Mouse (Mus musculus) embryo, embryonic 11.5 days (tissue): ENCODE data around the gene Gm5128.
"Not testable (repeated sequence)": the region's sequence is repeated elsewhere in the genome, so short reads cannot be mapped to it uniquely, and the experiment has no call there.

ENCODE experiments used
- DNase-seq: peaks from one replicate; pipeline ENCODE4 v3.0.0-alpha.2; 2012; ENCODE audit warnings: low read depth, low spot score

The Gm5128 gene

DNA sequence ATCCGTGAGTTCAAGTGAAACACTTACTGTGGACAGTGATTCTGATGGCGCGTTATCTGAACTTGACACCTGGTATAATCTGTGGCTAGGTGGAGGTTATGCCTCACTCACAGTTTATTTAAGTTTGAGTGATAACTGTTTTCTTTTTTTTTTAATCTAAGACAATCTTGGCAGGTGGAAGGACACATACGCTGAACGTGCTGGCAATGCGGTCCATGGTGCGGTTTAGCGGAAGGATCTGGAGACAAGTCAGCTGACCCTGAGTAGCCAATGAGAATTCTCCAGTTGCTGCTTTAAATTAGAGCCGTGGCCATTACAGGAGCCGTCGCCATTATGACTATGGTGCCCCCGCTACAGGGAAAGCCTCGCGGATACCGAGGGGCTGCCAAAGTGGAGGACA lies at the start of gene Gm5128:
Gene Gm5128 (plus strand): TSS at position 301 of the 400 bp plus-strand sequence.
- DNase-seq = not testable (repeated sequence)

DNA sequence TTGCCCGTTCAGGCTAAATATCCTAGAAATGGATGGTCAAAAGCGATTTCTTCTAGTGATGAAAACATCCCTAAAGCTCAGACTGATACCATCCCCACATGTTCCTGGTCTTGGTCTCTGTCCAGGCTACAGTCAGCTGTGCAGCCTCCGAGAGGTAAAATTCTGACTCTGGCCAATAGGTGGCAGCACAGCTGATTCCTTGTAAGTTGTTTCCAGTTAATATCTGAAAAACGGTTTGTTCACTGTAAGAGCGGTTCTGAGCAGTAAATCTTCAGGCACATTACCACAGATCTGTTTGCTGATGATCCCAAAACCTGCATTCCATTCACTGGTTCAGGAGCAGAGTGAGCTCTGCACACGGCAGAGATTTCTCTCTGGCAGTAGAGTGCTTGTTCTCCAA lies 12.4 kb upstream of the Gm5128 start:
- DNase-seq = not testable (repeated sequence)

DNA sequence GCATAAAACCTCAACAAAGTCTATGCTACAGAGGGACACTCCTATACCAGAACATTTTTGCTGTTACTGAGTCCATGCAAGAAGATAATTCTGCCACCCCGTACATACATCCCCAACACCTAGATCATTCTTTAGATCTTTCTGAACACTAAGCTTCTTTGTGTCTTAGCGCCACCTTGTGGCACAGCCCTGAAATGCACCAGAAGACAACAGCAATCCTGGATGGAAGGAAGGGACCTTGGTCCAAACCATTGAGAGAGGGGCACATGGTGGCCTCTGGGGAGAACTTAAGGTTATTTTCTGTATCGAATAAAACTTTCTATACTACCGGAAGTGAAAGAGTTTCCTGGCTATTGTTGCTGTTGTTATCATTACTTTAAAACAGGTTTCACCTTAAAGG lies 11.1 kb upstream of the Gm5128 start:
- DNase-seq = not testable (repeated sequence)

DNA sequence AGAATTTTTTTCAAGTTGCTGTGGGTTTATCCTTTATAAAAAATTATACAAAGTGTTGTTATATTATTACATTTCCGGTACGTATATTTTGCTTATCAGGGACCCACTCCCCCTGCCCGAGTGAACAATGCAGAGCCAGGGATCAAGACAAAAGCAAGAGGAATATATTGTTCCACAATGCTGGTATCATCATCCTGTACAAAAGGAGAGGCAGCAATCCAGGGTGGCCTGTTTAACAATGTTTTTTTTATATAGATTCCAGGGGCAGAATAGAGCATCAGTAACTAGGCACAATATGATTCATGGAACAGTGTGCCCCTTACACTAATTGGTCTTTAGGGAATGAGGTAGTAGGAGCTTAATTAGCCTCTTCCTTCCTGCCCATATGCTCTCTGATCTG lies 30.5 kb downstream of the Gm5128 start:
- DNase-seq = not testable (repeated sequence)

DNA sequence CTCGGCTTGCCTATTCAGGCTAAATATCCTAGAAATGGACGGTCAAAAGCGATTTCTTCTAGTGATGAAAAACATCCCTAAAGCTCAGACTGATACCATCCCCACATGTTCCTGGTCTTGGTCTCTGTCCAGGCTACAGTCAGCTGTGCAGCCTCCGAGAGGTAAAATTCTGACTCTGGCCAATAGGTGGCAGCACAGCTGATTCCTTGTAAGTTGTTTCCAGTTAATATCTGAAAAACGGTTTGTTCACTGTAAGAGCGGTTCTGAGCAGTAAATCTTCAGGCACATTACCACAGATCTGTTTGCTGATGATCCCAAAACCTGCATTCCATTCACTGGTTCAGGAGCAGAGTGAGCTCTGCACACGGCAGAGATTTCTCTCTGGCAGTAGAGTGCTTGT lies 48.1 kb downstream of the Gm5128 start:
- DNase-seq = not testable (repeated sequence)

DNA sequence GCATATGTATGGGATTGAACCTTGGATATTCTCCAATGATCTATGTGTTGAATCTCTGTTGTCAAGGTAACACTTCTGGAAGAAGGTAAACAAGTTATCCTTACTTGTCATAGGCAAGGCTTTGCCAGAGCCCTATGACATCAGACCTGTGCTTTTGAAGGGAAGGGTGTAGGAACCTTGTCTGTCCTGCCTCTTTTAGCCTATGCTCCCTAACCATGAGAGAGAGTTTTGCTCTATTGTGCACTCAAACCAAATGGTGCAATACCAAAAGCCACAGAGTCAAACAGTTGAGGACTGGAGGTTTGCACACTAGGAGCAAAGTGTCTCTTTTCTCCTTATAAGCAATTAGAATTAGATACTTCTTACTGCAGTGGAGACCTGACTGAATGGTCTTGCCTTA lies 48.7 kb downstream of the Gm5128 start:
- DNase-seq = not testable (repeated sequence)

DNA sequence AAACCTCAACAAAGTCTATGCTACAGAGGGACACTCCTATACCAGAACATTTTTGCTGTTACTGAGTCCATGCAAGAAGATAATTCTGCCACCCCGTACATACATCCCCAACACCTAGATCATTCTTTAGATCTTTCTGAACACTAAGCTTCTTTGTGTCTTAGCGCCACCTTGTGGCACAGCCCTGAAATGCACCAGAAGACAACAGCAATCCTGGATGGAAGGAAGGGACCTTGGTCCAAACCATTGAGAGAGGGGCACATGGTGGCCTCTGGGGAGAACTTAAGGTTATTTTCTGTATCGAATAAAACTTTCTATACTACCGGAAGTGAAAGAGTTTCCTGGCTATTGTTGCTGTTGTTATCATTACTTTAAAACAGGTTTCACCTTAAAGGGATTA lies 49.4 kb downstream of the Gm5128 start:
- not testable (repeated sequence) for DNase-seq
